Comparison of ENCODE assay signal across 8 mouse cellular contexts in genomic region chr11:85989940-85990493, GRCm38 (mm10).
DNase-seq lines count a peak whose midpoint lies in the region; ATAC-seq and TF ChIP-seq lines count a peak whose summit lies in the region.

No protein-coding gene starts in this region.

- no peak overlapping the region for H3K9ac ChIP-seq in heart, embryonic 11.5 days (ENCODE audit: low read depth, low read length)
- H3K9ac ChIP-seq in limb, embryonic 15.5 days, result no peak overlapping the region

- no peak for TF ChIP-seq POLR2A in myocyte (IDR thresholded peaks at IDR 0.05; ENCODE audit: insufficient read length, low read depth)

- DNase-seq in heart, postnatal 36 days, result no peak
- peak; percentile 74 for DNase-seq in embryo, embryonic 10.5 days (ENCODE audit: low spot score)
- peak; percentile 28 for DNase-seq in hindbrain, embryonic 10.5 days (ENCODE audit: low spot score)
- no peak for DNase-seq in cerebellum, adult 9-11 months
- DNase-seq in cerebellum, postnatal 36 days, result no peak

- H3K4me2 ChIP-seq in heart, embryonic 11.5 days, result peak overlapping the region; percentile 61
- H3K4me2 ChIP-seq in limb, embryonic 15.5 days, result peak overlapping the region; percentile 46
- peak overlapping the region; percentile 66 for H3K4me2 ChIP-seq in myocyte (ENCODE audit: low read depth)

- intact Hi-C loops in heart, postnatal 36 days (cut with DNase I), result no loop called here

- H3ac ChIP-seq in myocyte (ENCODE audit: control insufficient read depth, insufficient read length), result no peak overlapping the region

- no peaks in the 10 kb centered on the region for H3K9me3 ChIP-seq in heart, embryonic 11.5 days (replicated peaks; ENCODE audit: control insufficient read depth, low read length)
- no peaks in the 10 kb centered on the region for H3K9me3 ChIP-seq in hindbrain, embryonic 10.5 days
- H3K9me3 ChIP-seq in limb, embryonic 15.5 days, result no peaks in the 10 kb centered on the region

- no peak for ATAC-seq in heart, embryonic 11.5 days (replicated peaks; ENCODE audit: insufficient number of reproducible peaks, low FRiP score, low TSS enrichment)
- ATAC-seq in limb, embryonic 15.5 days (ENCODE audit: insufficient number of reproducible peaks, low FRiP score, low TSS enrichment, low read depth), result no peak

- peaks cover 4% of the 10 kb centered on the region for H3K27me3 ChIP-seq in heart, embryonic 11.5 days (ENCODE audit: control insufficient read depth, insufficient read depth, low read length)
- H3K27me3 ChIP-seq in hindbrain, embryonic 10.5 days (ENCODE audit: insufficient read depth, poor library complexity, severe bottlenecking), result peaks cover 30% of the 10 kb centered on the region
- H3K27me3 ChIP-seq in limb, embryonic 15.5 days, result 0 out of 2 replicates have a peak, but pooled peaks cover 3% of the 10 kb centered on the region
- no peaks in the 10 kb centered on the region for H3K27me3 ChIP-seq in myocyte (ENCODE audit: control insufficient read depth, insufficient read depth, insufficient read length)

- no peaks in the 10 kb centered on the region for H3K79me2 ChIP-seq in myocyte (ENCODE audit: control insufficient read depth, insufficient read depth)

- H3K27ac ChIP-seq in heart, embryonic 11.5 days (ENCODE audit: low read depth, low read length), result no peak overlapping the region
- peak overlapping the region; percentile 41; the same call in 1 of the 2 replicates for H3K27ac ChIP-seq in hindbrain, embryonic 10.5 days
- no peak overlapping the region for H3K27ac ChIP-seq in limb, embryonic 15.5 days

- H3K4me1 ChIP-seq in heart, embryonic 11.5 days (ENCODE audit: control insufficient read depth, insufficient read depth, low read length), result no peaks in the 10 kb centered on the region
- peaks cover 15% of the 10 kb centered on the region for H3K4me1 ChIP-seq in hindbrain, embryonic 10.5 days (replicated peaks)
- H3K4me1 ChIP-seq in limb, embryonic 15.5 days, result peaks cover under 1% of the 10 kb centered on the region

- H3K36me3 ChIP-seq in heart, embryonic 11.5 days (ENCODE audit: control insufficient read depth, insufficient read depth, low read length), result no peaks in the 10 kb centered on the region
- H3K36me3 ChIP-seq in hindbrain, embryonic 10.5 days, result no peaks in the 10 kb centered on the region
- no peaks in the 10 kb centered on the region for H3K36me3 ChIP-seq in limb, embryonic 15.5 days
- no peaks in the 10 kb centered on the region for H3K36me3 ChIP-seq in myocyte (ENCODE audit: control insufficient read depth, insufficient read depth)

- WGBS in heart, embryonic 11.5 days (ENCODE audit: insufficient replicate concordance), result 8% methylated on average over 12 of the region's 12 CpGs
- 13% methylated on average over 12 of the region's 12 CpGs for WGBS in hindbrain, embryonic 10.5 days
- WGBS in limb, embryonic 15.5 days, result 18% methylated on average over 11 of the region's 12 CpGs

- H3K4me3 ChIP-seq in heart, embryonic 11.5 days (ENCODE audit: low read depth, low read length), result peak overlapping the region; percentile 24; the same call in 1 of the 2 replicates
- peak overlapping the region; percentile 39 for H3K4me3 ChIP-seq in hindbrain, embryonic 10.5 days
- H3K4me3 ChIP-seq in limb, embryonic 15.5 days, result peak overlapping the region; percentile 27
- no peak overlapping the region for H3K4me3 ChIP-seq in myocyte

TF ChIP-seq in myocyte, 11 proteins besides CTCF, POLR2A, EP300 and RAD21:
- TF ChIP-seq MAX (IDR thresholded peaks at IDR 0.05; ENCODE audit: low read depth) (no peak), SRF (IDR thresholded peaks at IDR 0.05; ENCODE audit: control insufficient read depth, insufficient read length, low read depth) (no peak), E2F4 (IDR thresholded peaks at IDR 0.05; ENCODE audit: insufficient read depth) (no peak), MYOG (IDR thresholded peaks at IDR 0.05; ENCODE audit: control insufficient read depth in 1 of 3, insufficient read depth in 1 of 3, insufficient read length in 2 of 3, low read depth in 2 of 3) (no peak), MYOD1 (IDR thresholded peaks at IDR 0.05; ENCODE audit: control insufficient read depth in 1 of 3, insufficient read length in 2 of 3, low read depth in 2 of 3) (no peak), REST (IDR thresholded peaks at IDR 0.05; ENCODE audit: insufficient read depth, insufficient read length) (no peak), CEBPB (IDR thresholded peaks at IDR 0.05; ENCODE audit: insufficient read depth, poor library complexity, severe bottlenecking) (no peak), TCF3 (IDR thresholded peaks at IDR 0.05; ENCODE audit: insufficient read length, low read depth) (no peak), USF1 (IDR thresholded peaks at IDR 0.05; ENCODE audit: low read depth) (no peak), TCF12 (IDR thresholded peaks at IDR 0.05; ENCODE audit: insufficient read depth, poor library complexity, severe bottlenecking) (no peak), POLR2AphosphoS2 (IDR thresholded peaks at IDR 0.05; ENCODE audit: insufficient read length, low read depth) (no peak)

Comparison
In these comparisons a context has a peak if more than half of its experiments do, and no peak if none do; other contexts are left out.
1. DNase-seq: peak in embryo, embryonic 10.5 days (single experiment) and hindbrain, embryonic 10.5 days (single experiment); none in heart, postnatal 36 days (0 of 2), cerebellum, adult 9-11 months (single experiment) and cerebellum, postnatal 36 days (0 of 2).
2. Peak in every context shown above with its lines, with median percentiles within 50 percentile points of each other: H3K4me2 ChIP-seq.